Mouse (Mus musculus): Measurements from ENCODE around the gene Mphosph9. TPM values are rescaled to one million over a fixed set of nuclear protein-coding genes. Genes with fewer than 3 reads are reported as not detected.

Gene Mphosph9
- total RNA-seq, 1 experiment from 2014 or later: 12.8 TPM

DNA sequence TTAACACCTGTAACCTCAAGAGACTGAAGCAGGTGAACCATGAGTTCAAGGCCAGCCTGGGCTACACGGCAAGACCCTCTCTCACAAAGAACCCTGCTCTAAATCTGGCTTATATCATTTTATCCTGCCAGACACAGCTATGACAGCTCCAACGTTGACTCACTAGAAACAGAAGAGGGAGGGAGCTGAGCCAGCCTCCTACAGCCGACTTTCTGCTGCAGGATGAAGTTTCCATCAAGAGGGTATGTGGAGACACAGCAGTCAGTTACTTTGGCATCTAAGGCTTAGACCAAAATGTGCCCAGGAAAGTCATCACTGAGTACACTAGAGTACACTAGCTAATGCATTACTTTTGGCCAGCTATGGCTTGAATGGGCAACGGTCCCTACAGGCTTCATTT lies 37.6 kb downstream of the Mphosph9 start:
- ATAC-seq (replicated peaks; ENCODE audit: insufficient number of reproducible peaks, low FRiP score, low TSS enrichment, poor library complexity, severe bottlenecking): no peak

DNA sequence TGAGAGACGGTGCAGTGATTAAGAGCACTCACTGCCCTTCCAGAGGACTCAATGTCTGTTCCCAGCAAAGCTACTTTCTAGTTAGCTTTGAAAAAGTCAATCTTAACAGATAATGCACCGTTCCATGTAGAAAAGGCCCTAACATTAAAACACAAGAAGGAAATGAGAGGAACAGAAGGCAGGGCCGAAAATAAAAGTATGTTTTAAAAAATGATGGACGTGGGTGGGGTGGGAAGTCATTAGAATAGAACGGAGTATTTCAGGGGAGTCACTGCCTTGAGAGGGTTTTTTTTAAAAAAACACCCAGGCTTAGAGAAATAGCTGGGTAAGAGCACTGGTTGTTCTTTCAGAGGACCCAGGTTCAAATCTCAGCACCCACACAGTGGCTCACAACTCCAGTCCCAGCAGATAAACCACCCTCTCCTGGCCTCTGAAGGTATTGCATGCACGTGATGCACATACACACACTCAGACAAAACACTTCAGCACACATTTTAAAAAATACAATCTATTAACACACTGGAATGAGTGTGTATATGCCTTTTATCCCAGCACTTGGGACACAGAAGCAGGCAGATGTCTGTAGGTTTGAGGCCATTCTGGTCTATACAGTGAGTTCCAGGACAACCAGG lies 40.0 kb downstream of the Mphosph9 start:
- ATAC-seq (replicated peaks; ENCODE audit: insufficient number of reproducible peaks, low FRiP score, low TSS enrichment, poor library complexity, severe bottlenecking): no peak

DNA sequence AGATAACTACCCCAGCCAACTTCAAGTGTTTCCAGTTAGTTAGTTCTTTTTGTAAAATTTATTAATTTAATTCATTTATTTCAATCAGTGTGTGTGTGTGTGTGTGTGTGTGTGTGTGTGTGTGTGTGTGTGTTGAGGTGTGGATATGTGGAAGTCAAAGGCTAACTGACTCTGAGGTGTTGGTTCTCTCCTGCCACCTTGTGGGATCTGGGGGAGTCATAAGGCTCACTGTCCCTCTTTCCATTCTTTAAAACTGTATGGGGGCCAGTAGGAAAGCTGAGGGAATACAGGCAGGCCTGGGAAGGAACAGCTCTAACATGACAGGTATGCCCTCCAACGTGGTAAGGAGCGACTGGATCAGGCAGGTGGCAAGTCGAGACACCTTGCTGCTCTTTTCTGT lies 43.4 kb downstream of the Mphosph9 start:
- ATAC-seq (replicated peaks; ENCODE audit: insufficient number of reproducible peaks, low FRiP score, low TSS enrichment, poor library complexity, severe bottlenecking): no peak

DNA sequence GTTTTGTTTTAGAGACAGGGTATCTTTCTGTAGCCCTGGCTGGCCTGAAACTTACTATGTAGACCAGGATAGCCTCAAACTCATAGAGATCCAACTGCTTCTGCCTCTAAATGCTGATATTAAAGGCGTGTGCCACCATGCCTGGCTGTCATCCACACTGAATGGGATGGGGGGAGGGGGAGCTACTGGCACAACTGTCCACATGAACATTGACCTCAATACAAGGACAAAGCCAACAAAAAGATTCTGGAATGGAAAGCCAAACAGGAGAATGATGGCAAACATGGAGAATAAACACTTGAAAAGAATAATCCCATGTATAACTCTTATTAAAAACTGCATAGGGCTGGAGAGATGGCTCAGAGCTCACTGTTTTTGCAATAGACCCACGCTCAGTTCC lies 44.9 kb downstream of the Mphosph9 start:
- no peak for ATAC-seq (replicated peaks; ENCODE audit: insufficient number of reproducible peaks, low FRiP score, low TSS enrichment, poor library complexity, severe bottlenecking)

DNA sequence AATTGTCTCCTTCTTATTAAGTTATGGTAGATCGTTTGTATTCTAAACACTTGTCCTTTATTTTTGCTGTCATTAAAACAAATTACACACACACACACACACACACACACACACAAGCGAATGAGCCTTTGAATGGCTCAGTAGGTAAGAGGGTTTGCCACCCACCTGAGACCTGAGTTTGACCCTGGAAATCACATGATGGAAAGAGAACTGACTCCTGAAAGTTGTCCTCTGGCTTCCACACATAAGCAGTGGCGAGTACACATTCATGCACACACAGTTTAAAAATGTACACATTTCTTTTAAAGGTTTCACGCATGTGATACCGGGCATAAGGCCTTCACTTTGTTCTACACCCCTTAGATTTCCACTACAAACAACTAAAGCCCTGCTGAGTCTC lies 57.5 kb downstream of the Mphosph9 start:
- no peak for ATAC-seq (replicated peaks; ENCODE audit: insufficient number of reproducible peaks, low FRiP score, low TSS enrichment, poor library complexity, severe bottlenecking)

DNA sequence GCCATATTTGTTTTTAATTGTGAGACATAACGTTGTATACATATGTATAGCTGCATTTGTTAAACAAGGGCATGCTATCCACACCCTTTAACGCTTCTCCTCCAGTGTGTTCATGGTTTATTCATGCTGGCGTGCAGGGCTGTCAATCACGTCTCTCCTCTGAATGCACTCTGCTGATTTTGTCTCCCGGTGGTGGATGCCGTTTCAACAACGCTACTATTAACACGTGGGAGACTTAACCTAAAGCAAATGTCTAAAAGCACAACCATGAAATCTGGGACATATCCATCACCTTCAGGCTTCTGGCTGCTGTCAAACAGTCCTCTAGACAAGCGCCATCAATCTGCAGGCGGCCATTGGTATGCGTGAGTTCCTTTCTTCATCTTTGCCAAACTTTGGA lies 58.1 kb downstream of the Mphosph9 start:
- no peak for ATAC-seq (replicated peaks; ENCODE audit: insufficient number of reproducible peaks, low FRiP score, low TSS enrichment, poor library complexity, severe bottlenecking)

DNA sequence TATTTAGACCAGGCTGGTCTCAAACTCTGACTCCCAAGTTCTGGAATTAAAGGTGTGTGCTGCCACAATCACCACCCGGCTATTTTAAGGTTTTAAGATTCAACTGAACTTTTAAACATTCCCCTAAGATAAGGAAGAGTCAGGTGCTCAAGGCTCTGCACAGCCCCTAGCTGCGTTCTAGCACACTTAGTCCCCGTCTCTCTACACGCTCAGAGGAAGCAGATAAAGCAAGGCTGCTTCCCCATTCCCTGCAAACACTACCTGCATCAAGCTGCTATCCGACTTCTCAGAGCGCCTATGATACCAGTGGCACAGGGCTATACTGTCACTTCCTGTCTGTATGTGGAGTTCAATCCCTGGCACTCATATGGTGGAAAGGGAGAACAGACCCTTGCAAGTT lies 60.1 kb downstream of the Mphosph9 start:
- no peak for ATAC-seq (replicated peaks; ENCODE audit: insufficient number of reproducible peaks, low FRiP score, low TSS enrichment, poor library complexity, severe bottlenecking)

DNA sequence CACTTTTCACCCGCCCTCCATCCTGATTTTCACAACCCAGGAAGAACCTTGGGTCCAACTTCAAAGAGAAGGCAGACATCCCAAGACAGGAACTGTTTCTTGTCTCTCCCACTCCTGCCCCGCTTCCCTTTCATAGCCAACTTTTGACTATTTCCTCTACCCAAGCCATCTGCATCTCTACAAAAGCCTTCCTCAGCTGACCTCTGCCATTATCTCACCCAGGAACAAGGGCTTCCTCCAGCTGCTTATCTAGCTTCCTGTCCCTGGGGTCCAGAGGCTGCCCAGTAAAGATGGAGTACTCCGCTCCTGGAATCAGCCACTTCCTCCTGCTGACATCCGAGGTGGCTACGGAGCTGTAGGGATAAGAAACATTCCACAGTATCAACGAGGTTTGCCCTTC lies 61.0 kb downstream of the Mphosph9 start:
- no peak for ATAC-seq (replicated peaks; ENCODE audit: insufficient number of reproducible peaks, low FRiP score, low TSS enrichment, poor library complexity, severe bottlenecking)

DNA sequence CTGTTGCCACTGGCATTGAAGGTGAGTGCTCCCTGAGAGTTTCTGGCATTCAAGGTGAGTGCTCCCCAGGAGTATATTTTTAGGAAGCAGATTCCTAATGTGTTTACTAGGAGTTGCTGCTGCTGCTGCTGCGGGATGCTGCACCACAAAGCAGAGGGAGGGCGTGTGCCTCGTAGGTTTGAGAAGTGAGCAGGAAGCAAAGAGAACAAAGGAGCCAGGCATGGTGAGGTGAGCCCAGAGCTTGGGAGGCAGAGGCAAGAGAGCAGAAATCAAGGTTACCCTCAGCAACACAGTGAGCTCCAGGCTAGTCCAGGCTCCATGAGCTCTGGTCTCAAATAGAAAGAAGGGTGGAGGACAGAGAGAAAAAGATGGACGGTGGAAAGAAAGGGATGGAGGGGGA lies 64.5 kb downstream of the Mphosph9 start:
- ATAC-seq (replicated peaks; ENCODE audit: insufficient number of reproducible peaks, low FRiP score, low TSS enrichment, poor library complexity, severe bottlenecking): no peak

DNA sequence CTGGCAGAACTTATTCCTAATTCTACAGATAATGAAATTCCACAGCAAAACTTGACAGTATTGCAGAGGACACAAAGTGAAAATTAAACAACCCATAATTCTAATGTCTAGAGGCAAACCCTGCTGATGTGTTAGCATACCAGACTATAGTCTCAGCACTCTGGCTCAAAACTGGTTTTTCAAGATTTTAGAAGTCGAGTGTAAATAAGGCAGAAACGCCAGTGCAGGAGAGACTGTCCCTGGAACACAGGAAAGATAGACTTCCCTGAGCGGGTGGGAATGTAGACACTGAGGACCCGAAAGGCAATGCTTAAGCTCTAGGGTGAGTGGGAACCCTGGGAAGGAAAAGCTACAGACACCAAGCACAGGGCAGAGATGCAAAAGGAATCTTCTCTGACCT lies 65.7 kb downstream of the Mphosph9 start:
- no peak for ATAC-seq (replicated peaks; ENCODE audit: insufficient number of reproducible peaks, low FRiP score, low TSS enrichment, poor library complexity, severe bottlenecking)

DNA sequence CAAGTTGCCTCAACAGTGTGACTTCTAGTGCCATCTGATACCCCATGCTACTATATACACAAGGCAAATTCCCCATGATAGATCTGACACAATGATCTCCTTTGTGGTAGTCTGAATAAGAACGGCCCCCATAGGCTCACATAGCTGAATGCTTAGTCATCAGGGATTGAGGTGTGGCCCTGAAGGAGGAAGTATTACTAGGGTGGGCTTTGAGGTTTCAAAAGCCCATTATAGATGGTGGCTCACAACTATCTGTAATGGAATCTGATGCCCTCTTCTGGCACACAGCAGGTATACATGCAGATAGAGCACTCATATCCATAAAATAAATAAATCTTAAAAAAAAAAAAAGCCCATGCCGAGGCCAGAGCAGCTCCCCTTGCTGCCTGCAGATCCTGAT lies 68.6 kb downstream of the Mphosph9 start:
- no peak for ATAC-seq (replicated peaks; ENCODE audit: insufficient number of reproducible peaks, low FRiP score, low TSS enrichment, poor library complexity, severe bottlenecking)

DNA sequence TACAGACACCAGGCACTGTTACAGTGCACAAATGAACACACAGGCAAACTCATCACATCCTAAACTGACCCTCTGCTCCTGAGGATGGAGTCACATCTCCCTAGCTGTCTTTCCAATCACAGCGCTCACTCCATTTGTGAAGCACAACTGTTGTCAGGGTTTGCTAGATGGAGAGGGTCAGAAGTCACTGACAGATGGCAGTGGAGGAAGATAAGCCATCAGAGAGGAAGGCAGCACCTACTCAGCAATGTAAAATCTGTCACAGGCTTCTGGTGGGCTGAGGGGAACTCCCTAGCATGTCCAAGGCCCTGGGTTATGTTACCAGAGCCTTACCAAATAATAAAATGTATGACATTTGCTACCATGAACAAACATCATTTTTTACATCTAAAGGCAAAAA lies 69.7 kb downstream of the Mphosph9 start:
- ATAC-seq (replicated peaks; ENCODE audit: insufficient number of reproducible peaks, low FRiP score, low TSS enrichment, poor library complexity, severe bottlenecking): no peak

DNA sequence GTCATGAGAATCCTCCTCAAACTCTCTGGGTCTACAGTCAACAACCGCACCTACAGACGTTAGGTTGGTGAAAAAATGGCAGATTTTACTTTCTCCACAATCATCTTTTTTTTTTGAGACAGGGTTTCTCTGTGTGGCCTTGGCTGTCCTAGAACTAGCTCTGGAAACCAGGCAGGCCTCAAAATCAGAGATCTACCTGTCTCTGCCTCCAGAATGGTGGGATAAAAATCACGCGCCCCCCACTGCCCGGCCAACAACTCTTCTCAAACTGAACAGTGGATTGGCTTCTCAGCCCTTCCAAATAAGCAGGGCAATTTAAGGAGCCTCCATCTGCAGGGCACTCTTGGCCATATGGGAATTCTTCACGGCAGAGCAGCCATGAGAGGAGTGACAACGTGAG lies 72.6 kb downstream of the Mphosph9 start:
- ATAC-seq (replicated peaks; ENCODE audit: insufficient number of reproducible peaks, low FRiP score, low TSS enrichment, poor library complexity, severe bottlenecking): no peak

DNA sequence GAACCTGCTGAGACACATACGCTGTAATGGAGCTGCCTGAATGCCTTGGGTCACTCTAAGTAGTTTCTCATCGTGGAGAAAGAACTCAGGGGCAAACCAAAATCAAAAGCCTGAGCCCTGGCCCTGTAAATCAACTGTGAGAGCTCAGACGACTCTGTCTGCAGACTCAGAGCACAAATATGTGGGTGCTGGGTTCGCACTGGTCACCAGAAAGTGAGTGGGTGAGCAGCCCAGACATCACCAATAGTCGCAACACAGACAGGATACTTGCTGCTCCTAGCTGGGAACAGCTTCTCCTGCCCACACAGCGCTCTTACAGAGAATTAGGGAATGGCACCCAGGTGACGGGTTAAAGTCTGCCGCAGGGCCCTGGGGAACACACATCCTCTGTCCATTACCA lies 74.2 kb downstream of the Mphosph9 start:
- ATAC-seq (replicated peaks; ENCODE audit: insufficient number of reproducible peaks, low FRiP score, low TSS enrichment, poor library complexity, severe bottlenecking): no peak

DNA sequence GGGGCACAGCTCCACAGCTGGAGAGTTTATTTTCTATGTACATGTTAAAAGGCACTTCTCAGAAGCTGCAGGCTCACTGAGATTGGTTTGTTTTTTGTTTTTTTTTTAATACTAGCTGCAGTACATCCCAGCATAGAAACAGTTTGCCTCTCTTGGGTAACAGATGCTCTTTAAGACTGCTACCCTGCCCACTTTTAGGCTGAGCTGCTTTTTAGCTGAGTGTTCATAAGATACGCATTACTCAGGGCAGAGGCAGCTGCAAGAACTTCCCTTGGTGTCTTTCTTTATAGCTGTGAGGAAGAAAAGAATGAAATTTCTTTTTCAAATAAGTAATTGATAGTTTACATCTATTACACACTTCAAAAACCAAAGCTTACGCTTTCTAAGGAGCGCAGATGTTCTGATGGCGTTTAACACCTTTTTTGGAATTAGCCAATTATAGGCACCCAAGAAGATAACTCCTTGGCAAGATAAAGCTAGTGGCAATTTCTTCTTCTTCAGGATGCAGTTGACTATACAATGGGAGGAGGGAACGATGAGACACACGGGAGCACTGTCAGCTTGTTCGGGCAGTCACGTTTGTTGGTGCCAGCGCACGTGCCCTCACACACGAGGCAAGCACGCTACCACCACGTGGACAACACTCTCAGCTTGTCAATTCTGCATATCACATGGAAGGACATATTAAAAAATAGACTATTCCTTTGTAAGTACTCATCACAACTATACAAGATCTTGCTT lies 75.0 kb downstream of the Mphosph9 start:
- ATAC-seq (replicated peaks; ENCODE audit: insufficient number of reproducible peaks, low FRiP score, low TSS enrichment, poor library complexity, severe bottlenecking): no peak

DNA sequence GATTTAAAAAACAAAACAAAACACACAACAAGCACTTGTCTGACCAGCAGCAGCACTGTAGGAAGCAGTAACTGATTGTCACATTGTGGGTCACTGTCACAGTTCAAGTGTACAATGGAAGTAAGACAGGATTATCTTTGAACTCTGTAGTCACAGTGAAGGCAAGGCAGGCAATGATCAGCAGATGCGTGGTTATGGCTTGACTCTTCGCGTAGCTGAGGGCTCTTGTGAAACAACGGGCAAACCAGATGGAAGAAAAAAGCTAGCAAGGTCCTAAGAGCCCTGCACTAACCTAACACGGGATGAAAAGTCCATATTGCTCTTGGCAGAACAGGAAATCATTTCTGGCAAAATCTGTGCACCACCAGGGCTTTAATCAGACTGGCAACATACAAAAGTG lies 76.7 kb downstream of the Mphosph9 start:
- ATAC-seq (replicated peaks; ENCODE audit: insufficient number of reproducible peaks, low FRiP score, low TSS enrichment, poor library complexity, severe bottlenecking): no peak

DNA sequence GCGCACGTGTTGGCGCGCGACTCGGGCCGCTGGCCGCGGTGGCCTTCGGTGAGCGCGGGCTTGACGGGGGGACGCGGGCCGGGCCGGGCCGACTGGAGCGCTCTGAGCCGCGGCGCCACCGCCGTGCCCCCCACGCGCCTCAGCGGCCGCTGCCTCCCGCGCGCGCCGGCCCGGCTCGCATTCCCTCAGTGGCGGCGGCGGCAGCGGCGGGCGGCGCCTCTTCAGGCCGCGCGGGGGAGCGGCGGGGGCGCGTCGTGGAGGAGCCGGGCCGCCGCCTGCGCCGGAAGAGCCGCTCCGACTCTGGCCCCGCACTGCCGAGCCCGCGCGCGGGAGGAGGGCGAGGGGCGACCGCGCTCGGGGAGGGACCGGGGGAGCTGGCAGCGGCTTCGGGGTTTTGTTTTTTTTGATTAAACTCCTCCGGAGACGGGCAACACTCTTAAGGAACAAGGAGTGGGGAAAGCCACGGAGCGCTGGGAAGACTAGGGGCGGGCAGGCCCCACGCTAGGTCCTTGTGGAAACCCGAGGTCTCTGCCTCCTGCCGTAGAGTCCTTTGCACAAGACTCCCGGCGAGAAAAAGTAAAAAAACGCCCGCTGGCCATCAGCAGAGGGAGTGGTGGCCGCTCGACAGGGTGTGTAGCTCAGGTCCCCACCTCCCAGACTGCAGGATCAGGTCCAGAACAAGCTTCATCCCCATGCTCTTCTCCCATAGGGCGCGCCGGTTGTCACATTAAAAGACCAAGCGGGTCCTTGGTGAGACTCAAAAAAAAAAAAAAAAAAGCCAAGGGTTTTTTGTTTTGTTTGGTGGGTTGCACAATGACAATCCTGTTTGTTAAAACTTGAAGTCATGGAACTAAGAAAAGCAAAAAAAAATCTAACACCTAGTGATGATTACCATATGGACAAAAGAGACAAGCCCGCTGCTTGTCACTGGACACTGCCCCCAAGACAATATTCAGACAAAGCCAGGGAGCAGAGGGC lies 77.9 kb downstream of the Mphosph9 start, which contains the start of gene Pitpnm2:
Gene Pitpnm2, minus strand, starts transcription at position 147 of the 978 bp plus-strand sequence.
- ATAC-seq (replicated peaks; ENCODE audit: insufficient number of reproducible peaks, low FRiP score, low TSS enrichment, poor library complexity, severe bottlenecking): no peak

DNA sequence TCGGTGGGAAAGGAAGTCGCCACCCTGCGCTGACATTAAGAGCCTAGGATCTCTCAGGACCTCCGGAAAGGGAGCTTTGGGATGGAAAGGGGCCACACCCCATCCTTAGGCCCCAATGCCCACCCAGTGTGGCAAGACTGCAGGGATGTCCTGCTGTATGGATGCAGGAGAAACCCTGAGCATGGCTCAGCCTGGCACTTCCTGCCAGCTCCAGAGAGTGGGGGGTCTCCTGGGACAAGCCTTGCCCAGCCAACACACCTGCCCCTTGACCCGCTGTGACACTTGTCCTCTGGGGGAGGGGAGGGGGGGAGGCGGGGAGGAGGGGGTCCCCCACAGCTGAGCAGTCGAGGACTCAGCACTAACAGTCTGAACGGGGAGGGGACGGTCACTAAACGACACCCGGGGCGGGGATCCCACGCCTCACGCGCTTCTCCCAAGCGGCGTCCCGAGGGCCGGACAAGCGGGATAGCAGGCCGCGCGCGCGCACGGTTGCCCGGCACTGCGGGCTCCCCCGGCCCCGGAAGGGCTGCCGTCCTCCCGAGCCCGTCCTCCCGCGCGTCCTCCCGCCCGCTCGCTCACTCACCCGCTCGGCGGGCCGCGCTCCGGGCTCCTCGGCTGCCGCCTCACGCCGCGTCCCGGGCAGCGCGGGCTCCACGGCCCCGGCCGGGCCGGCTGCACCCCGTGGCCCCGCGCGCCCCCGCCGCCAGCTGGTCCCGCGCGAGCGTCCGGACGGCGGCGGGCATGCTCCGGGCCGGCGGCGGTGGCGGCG lies 78.7 kb downstream of the Mphosph9 start:
- ATAC-seq (replicated peaks; ENCODE audit: insufficient number of reproducible peaks, low FRiP score, low TSS enrichment, poor library complexity, severe bottlenecking): no peak

Data from monocyte, adult 5-6 weeks (primary cell).